Mouse (Mus musculus) intestine, embryonic 16.5 days (tissue): Measurements from ENCODE around the gene Enpp3. TPM values are rescaled to one million over a fixed set of nuclear protein-coding genes. Genes with fewer than 3 reads are reported as not detected.
"Not testable (repeated sequence)": the region's sequence is repeated elsewhere in the genome, so short reads cannot be mapped to it uniquely, and the experiment has no call there.

Source experiments
- ATAC-seq: fragments of 200-750 bp; cut with Nextera tagmentation; 2 replicates; pipeline ENCODE4 v1.8.0; 2017; ENCODE audit warnings: moderate TSS enrichment, moderate library complexity
- H3K27ac ChIP-seq: fragments of 300-500 bp; sonication (generic); 2 replicates; pipeline ENCODE4 v1.5.1; 2014; ENCODE audit warnings: mild to moderate bottlenecking, low read length
- H3K27me3 ChIP-seq: fragments of 300-500 bp; sonication (generic); replicated peaks from 2 replicates; pipeline ENCODE4 v1.6.1; 2014; ENCODE audit warnings: low read length, control low read depth, mixed read lengths; ENCODE audit not compliant: control insufficient read depth, insufficient read depth
- H3K36me3 ChIP-seq: fragments of 300-500 bp; sonication (generic); 2 replicates; pipeline ENCODE4 v1.6.1; 2014; ENCODE audit warnings: low read length, control low read depth; ENCODE audit not compliant: control insufficient read depth, insufficient read depth
- H3K4me1 ChIP-seq: fragments of 300-500 bp; sonication (generic); 2 replicates; pipeline ENCODE4 v1.6.1; 2014; ENCODE audit warnings: low read length, control low read depth, mixed read lengths; ENCODE audit not compliant: control insufficient read depth, insufficient read depth
- H3K4me2 ChIP-seq: fragments of 300-500 bp; sonication (generic); 2 replicates; pipeline ENCODE4 v1.6.1; 2014; ENCODE audit warnings: low read depth, low read length, control low read depth
- H3K4me3 ChIP-seq: fragments of 300-500 bp; sonication (generic); 2 replicates; pipeline ENCODE4 v1.5.1; 2014; ENCODE audit warnings: mild to moderate bottlenecking, low read length
- H3K9ac ChIP-seq: fragments of 300-500 bp; sonication (generic); 2 replicates; pipeline ENCODE4 v1.6.1; 2014; ENCODE audit warnings: low read depth, low read length
- H3K9me3 ChIP-seq: fragments of 300-500 bp; sonication (generic); 2 replicates; pipeline ENCODE4 v1.6.1; 2016; ENCODE audit warnings: low read length, control low read depth; ENCODE audit not compliant: control insufficient read depth
- WGBS: fragments of 180-500 bp; shearing (Covaris S2); extraction: QIAGEN DNeasy Blood & Tissue Kit; methylation state at CpG from one replicate; pipeline ENCODE4 v1.1.7; 2014; 5-methylcytosine and 5-hydroxymethylcytosine counted together
- polyA plus RNA-seq: library from polyadenylated mRNA; unstranded; fragments of >200 nt; fragmentation: Nextera tagmentation; extraction: Ambion mirVana; gene quantifications from 2 replicates; pipeline ENCODE4 v1.2.1, GENCODE M21; 2015

The Enpp3 gene
- polyA plus RNA-seq, 1 experiment from 2014 or later, result 25.1 TPM

GRCm38 (mm10) chr10:24805876-24806275, 36.7 kb downstream of the Enpp3 start:
- H3K4me3 ChIP-seq, result no peak overlapping the region
- no peaks in the 10 kb centered on the region for H3K36me3 ChIP-seq
- no peaks in the 10 kb centered on the region for H3K27me3 ChIP-seq
- H3K27ac ChIP-seq, result no peak overlapping the region
- no peaks in the 10 kb centered on the region for H3K9me3 ChIP-seq
- H3K9ac ChIP-seq, result no peak overlapping the region
- no peak overlapping the region for H3K4me2 ChIP-seq
- no peaks in the 10 kb centered on the region for H3K4me1 ChIP-seq
- WGBS, result 89% methylated on average over 10 of the region's 10 CpGs
- no peak for ATAC-seq

GRCm38 (mm10) chr10:24805173-24805572, 37.5 kb downstream of the Enpp3 start:
- Histone ChIP-seq H3K9me3 (no peaks in the 10 kb centered on the region), H3K27me3 (no peaks in the 10 kb centered on the region), H3K9ac (no peak overlapping the region), H3K4me3 (no peak overlapping the region), H3K4me1 (no peaks in the 10 kb centered on the region), H3K27ac (no peak overlapping the region), H3K36me3 (no peaks in the 10 kb centered on the region), H3K4me2 (no peak overlapping the region)
- 63% methylated on average over 2 of the region's 2 CpGs for WGBS
- ATAC-seq, result no peak

- 65% methylated on average over 2 of the region's 2 CpGs for WGBS
- ATAC-seq, result not testable (repeated sequence)
Measured at GRCm38 (mm10) chr10:24802742-24803244, 39.8 kb downstream of the Enpp3 start.

GRCm38 (mm10) chr10:24801796-24802195, 40.8 kb downstream of the Enpp3 start:
- H3K27me3 ChIP-seq, result no peaks in the 10 kb centered on the region
- no peak overlapping the region for H3K4me2 ChIP-seq
- ATAC-seq, result no peak
- H3K9ac ChIP-seq, result no peak overlapping the region
- H3K4me3 ChIP-seq, result no peak overlapping the region
- no peaks in the 10 kb centered on the region for H3K36me3 ChIP-seq
- no peaks in the 10 kb centered on the region for H3K9me3 ChIP-seq
- WGBS, result 93% methylated on average over 2 of the region's 2 CpGs
- H3K4me1 ChIP-seq, result no peaks in the 10 kb centered on the region
- no peak overlapping the region for H3K27ac ChIP-seq

More at GRCm38 (mm10) chr10:24802742-24803244, 39.8 kb downstream of the Enpp3 start:
- H3K9me3 ChIP-seq, H3K9ac ChIP-seq, H3K27ac ChIP-seq, H3K4me2 ChIP-seq, H3K4me3 ChIP-seq, H3K4me1 ChIP-seq, H3K36me3 ChIP-seq, H3K27me3 ChIP-seq: not testable (repeated sequence)

GRCm38 (mm10) chr10:24797246-24797645, 45.4 kb downstream of the Enpp3 start:
- H3K36me3 ChIP-seq, result no peaks in the 10 kb centered on the region
- no peaks in the 10 kb centered on the region for H3K9me3 ChIP-seq
- H3K4me2 ChIP-seq, result no peak overlapping the region
- H3K4me1 ChIP-seq, result no peaks in the 10 kb centered on the region
- 55% methylated on average over 5 of the region's 5 CpGs for WGBS
- no peak overlapping the region for H3K27ac ChIP-seq
- no peak overlapping the region for H3K9ac ChIP-seq
- no peak for ATAC-seq
- H3K27me3 ChIP-seq, result no peaks in the 10 kb centered on the region
- H3K4me3 ChIP-seq, result no peak overlapping the region

GRCm38 (mm10) chr10:24792756-24793155, 49.9 kb downstream of the Enpp3 start:
- ATAC-seq, result no peak

GRCm38 (mm10) chr10:24789747-24790545, 52.7 kb downstream of the Enpp3 start:
- no peak overlapping the region for H3K9ac ChIP-seq
- ATAC-seq, result peak; percentile 74
- H3K4me1 ChIP-seq, result no peaks in the 10 kb centered on the region
- no peak overlapping the region for H3K4me2 ChIP-seq
- H3K27ac ChIP-seq, result no peak overlapping the region
- no peaks in the 10 kb centered on the region for H3K27me3 ChIP-seq
- 74% methylated on average over 11 of the region's 11 CpGs for WGBS
- no peaks in the 10 kb centered on the region for H3K9me3 ChIP-seq
- H3K4me3 ChIP-seq, result no peak overlapping the region
- no peaks in the 10 kb centered on the region for H3K36me3 ChIP-seq

More at GRCm38 (mm10) chr10:24792756-24793155, 49.9 kb downstream of the Enpp3 start:
- Histone ChIP-seq H3K27ac (no peak overlapping the region), H3K4me2 (no peak overlapping the region), H3K36me3 (no peaks in the 10 kb centered on the region), H3K27me3 (no peaks in the 10 kb centered on the region), H3K9ac (no peak overlapping the region), H3K4me1 (no peaks in the 10 kb centered on the region), H3K9me3 (no peaks in the 10 kb centered on the region), H3K4me3 (no peak overlapping the region)
- WGBS, result 89% methylated on average over 7 of the region's 7 CpGs

- no peaks in the 10 kb centered on the region for H3K36me3 ChIP-seq
- no peaks in the 10 kb centered on the region for H3K27me3 ChIP-seq
- no peak overlapping the region for H3K27ac ChIP-seq
- peaks cover 7% of the 10 kb centered on the region; the same call in 1 of the 2 replicates for H3K4me1 ChIP-seq
- H3K9ac ChIP-seq, result no peak overlapping the region
- no peak for ATAC-seq
- 84% methylated on average over 4 of the region's 4 CpGs for WGBS
- H3K4me2 ChIP-seq, result no peak overlapping the region
- H3K4me3 ChIP-seq, result no peak overlapping the region
- H3K9me3 ChIP-seq, result no peaks in the 10 kb centered on the region
Measured at GRCm38 (mm10) chr10:24785345-24785744, 57.3 kb downstream of the Enpp3 start.

- no peaks in the 10 kb centered on the region for H3K27me3 ChIP-seq
- no peaks in the 10 kb centered on the region for H3K9me3 ChIP-seq
- peaks cover 7% of the 10 kb centered on the region; the same call in 1 of the 2 replicates for H3K4me1 ChIP-seq
- H3K4me3 ChIP-seq, result no peak overlapping the region
- 96% methylated on average over 9 of the region's 9 CpGs for WGBS
- H3K9ac ChIP-seq, result no peak overlapping the region
- no peak for ATAC-seq
- H3K4me2 ChIP-seq, result no peak overlapping the region
- H3K36me3 ChIP-seq, result no peaks in the 10 kb centered on the region
- H3K27ac ChIP-seq, result no peak overlapping the region
Measured at GRCm38 (mm10) chr10:24784624-24785276, 57.9 kb downstream of the Enpp3 start.
